14 mouse cellular contexts compared by ENCODE assay signal in the genomic region with DNA sequence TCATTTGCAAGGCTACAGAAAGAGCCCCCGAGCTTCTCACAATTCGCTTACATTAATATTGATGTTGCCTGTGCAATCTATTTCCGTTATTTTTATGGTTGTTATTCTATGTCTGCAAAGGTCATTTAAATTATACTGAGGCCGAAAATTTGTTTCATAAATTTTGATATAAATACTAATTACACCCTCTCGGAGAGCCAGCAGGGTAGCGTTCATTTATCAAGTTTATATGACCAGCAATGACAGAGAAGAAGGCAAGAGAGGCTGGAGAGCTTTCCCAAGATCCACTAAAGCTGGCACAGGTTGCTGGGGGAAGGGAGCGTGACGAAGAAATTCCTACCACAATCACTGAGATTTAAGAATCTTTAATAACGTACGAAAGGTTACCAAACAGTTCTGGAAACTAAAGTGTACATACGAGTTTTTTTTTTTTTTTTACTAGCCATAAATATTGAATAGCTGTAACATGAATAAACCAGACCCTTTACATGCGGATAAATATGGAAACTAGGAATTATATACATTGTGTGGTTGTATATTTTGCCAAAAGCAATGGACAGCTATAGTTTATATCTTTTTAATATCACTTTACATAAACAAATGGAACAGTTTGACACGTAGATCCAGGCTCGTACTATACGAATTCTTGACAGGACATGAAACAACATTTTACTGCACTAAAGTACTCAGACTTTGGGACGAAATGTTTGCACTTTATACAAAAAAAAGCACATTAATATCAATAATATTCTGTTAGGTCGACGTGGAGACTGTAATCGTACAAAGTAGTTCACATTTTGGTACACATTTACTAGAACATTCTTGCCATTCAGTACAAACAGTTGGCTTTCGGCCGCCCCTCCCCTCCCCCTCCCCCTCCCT. TPM values are rescaled to one million over a fixed set of nuclear protein-coding genes. Genes with fewer than 3 reads are reported as not detected.
DNase-seq lines count a peak whose midpoint lies in the region; ATAC-seq and TF ChIP-seq lines count a peak whose summit lies in the region.
"Had no signal": no experiment of that assay in that cellular context is flagged by ENCODE, and none has a peak within 500 bp of the region (broad histone marks: within the 10 kb centered on the region; RNA-seq: fewer than 3 reads in every experiment).

No protein-coding gene starts in this region.

- H3K4me3 ChIP-seq in forebrain, postnatal 0 days (ENCODE audit: low read depth, low read length): peak overlapping the region; percentile 37
- H3K4me3 ChIP-seq in midbrain, embryonic 15.5 days: peak overlapping the region; percentile 51
- H3K4me3 ChIP-seq: stomach, embryonic 15.5 days had no signal

- DNase-seq in Muller cell, postnatal 12 days (ENCODE audit: inconsistent ontology term): peak; percentile 54
- DNase-seq in embryo, embryonic 10.5 days (ENCODE audit: low spot score): peak; percentile 65
- DNase-seq in forebrain, postnatal 0 days: peak; percentile 52
- DNase-seq in heart, postnatal 10 days: no peak
- DNase-seq in right cerebral cortex, postnatal 36 days (ENCODE audit: low spot score in 2 of 2): no peak
- no peak for DNase-seq in heart, postnatal 36 days
- DNase-seq: gastrocnemius, postnatal 10 days; kidney, adult 9 months; right cerebral cortex, postnatal 14 days had no signal

- H3K9ac ChIP-seq in forebrain, postnatal 0 days: no peak overlapping the region; the same call in 1 of the 2 replicates
- H3K9ac ChIP-seq in midbrain, embryonic 15.5 days: no peak overlapping the region
- H3K9ac ChIP-seq: stomach, embryonic 15.5 days had no signal

- no peaks in the 10 kb centered on the region for H3K9me3 ChIP-seq in forebrain, postnatal 0 days (ENCODE audit: low read length)
- no peaks in the 10 kb centered on the region for H3K9me3 ChIP-seq in midbrain, embryonic 15.5 days
- H3K9me3 ChIP-seq: stomach, embryonic 15.5 days had no signal

- H3K36me3 ChIP-seq in forebrain, postnatal 0 days (ENCODE audit: insufficient read depth): no peaks in the 10 kb centered on the region
- no peaks in the 10 kb centered on the region for H3K36me3 ChIP-seq in midbrain, embryonic 15.5 days (replicated peaks)
- H3K36me3 ChIP-seq: stomach, embryonic 15.5 days had no signal

- ATAC-seq in forebrain, postnatal 0 days: no peak
- no peak for ATAC-seq in midbrain, embryonic 15.5 days (replicated peaks)

- peaks cover 36% of the 10 kb centered on the region for H3K27me3 ChIP-seq in forebrain, postnatal 0 days (ENCODE audit: insufficient read depth, low read length)
- peaks cover 33% of the 10 kb centered on the region for H3K27me3 ChIP-seq in midbrain, embryonic 15.5 days (replicated peaks)

- H3K4me1 ChIP-seq in forebrain, postnatal 0 days (ENCODE audit: insufficient read depth): no peaks in the 10 kb centered on the region
- peaks cover 12% of the 10 kb centered on the region; the same call in 1 of the 2 replicates for H3K4me1 ChIP-seq in midbrain, embryonic 15.5 days

- intact Hi-C loops in heart, postnatal 10 days (cut with DNase I): no loop called here
- intact Hi-C loops in heart, postnatal 36 days (cut with DNase I): no loop called here

- 0 out of 2 replicates have a peak overlapping the region, but pooled peaks have one; percentile 46 for H3K27ac ChIP-seq in forebrain, postnatal 0 days (ENCODE audit: low read depth, low read length)
- peak overlapping the region; percentile 60; the same call in 1 of the 2 replicates for H3K27ac ChIP-seq in midbrain, embryonic 15.5 days
- H3K27ac ChIP-seq: stomach, embryonic 15.5 days had no signal

- peak overlapping the region; percentile 27 for H3K4me2 ChIP-seq in forebrain, postnatal 0 days (ENCODE audit: low read depth)
- peak overlapping the region; percentile 45 for H3K4me2 ChIP-seq in midbrain, embryonic 15.5 days
- H3K4me2 ChIP-seq: stomach, embryonic 15.5 days had no signal

- no peak for TF ChIP-seq CTCF in forebrain, postnatal 0 days (IDR thresholded peaks at IDR 0.05; ENCODE audit: low read depth)

- 33% methylated on average over 21 of the region's 21 CpGs for WGBS in forebrain, postnatal 0 days
- WGBS in midbrain, embryonic 15.5 days: 11% methylated on average over 21 of the region's 21 CpGs

RNA-seq across cellular contexts. Expression of a gene that starts 1.8 kb away (rescaled TPM):
- total RNA-seq in forebrain, postnatal 0 days (2014; rRNA removed): 44.3 and 99.2 TPM in 2 replicates
- polyA plus RNA-seq in forebrain, postnatal 0 days (2015; fragmentation: Nextera tagmentation; extraction: Ambion mirVana): 24.7 and 48.1 TPM in 2 replicates
- 53.1 and 59.1 TPM in 2 replicates for polyA plus RNA-seq in midbrain, embryonic 15.5 days (2015; fragmentation: Nextera tagmentation; extraction: Ambion mirVana)
- not detected for total RNA-seq in heart, postnatal 10 days (2021)
- total RNA-seq in heart, postnatal 36 days (2021): not detected
- total RNA-seq: monocyte, adult 5-6 weeks had no signal
- polyA plus RNA-seq: heart, postnatal 0 days; liver, embryonic 16.5 days had no signal

RNA-seq across cellular contexts. Expression of a gene that starts 5.2 kb away (rescaled TPM):
- total RNA-seq in forebrain, postnatal 0 days (2014; rRNA removed): 65.4 and 127 TPM in 2 replicates
- 4.4 and 8.9 TPM in 2 replicates for polyA plus RNA-seq in forebrain, postnatal 0 days (2015; fragmentation: Nextera tagmentation; extraction: Ambion mirVana)
- 10.0 and 11.6 TPM in 2 replicates for polyA plus RNA-seq in midbrain, embryonic 15.5 days (2015; fragmentation: Nextera tagmentation; extraction: Ambion mirVana)
- total RNA-seq in heart, postnatal 10 days (2021): under 1 TPM; 0.10 to 0.12 TPM
- total RNA-seq in heart, postnatal 36 days (2021): under 1 TPM in 1 of 2 experiments, not detected in 1; 0.61 TPM
- total RNA-seq: monocyte, adult 5-6 weeks had no signal
- polyA plus RNA-seq: heart, postnatal 0 days had no signal

Comparison
In these comparisons a context has a peak if more than half of its experiments do, and no peak if none do; other contexts are left out.
1. DNase-seq: peak in Muller cell, postnatal 12 days (single experiment), embryo, embryonic 10.5 days (single experiment) and forebrain, postnatal 0 days (single experiment); none in heart, postnatal 10 days (0 of 2), right cerebral cortex, postnatal 36 days (0 of 2) and heart, postnatal 36 days (0 of 2).
2. RNA of a gene that starts 1.8 kb away (total RNA-seq): 44.3 to 99.2 TPM in forebrain, postnatal 0 days; not detected in heart, postnatal 10 days and not detected in heart, postnatal 36 days; every median in the first group is over 10 times any median in the second.
3. RNA of a gene that starts 5.2 kb away (total RNA-seq): 65.4 to 127 TPM in forebrain, postnatal 0 days; 0.61 TPM in heart, postnatal 36 days and 0.10 to 0.12 TPM in heart, postnatal 10 days; every median in the first group is over 10 times any median in the second.